Mouse (Mus musculus): ENCODE results near the gene Tgfb1. TPM values are rescaled to one million over a fixed set of nuclear protein-coding genes. Genes with fewer than 3 reads are reported as not detected.

The Tgfb1 gene
- polyA plus RNA-seq, 1 experiment from 2014 or later: 2.8 TPM

- Histone ChIP-seq H3K27me3 (ENCODE audit: control insufficient read depth, insufficient read depth, low read length) (no peaks in the 10 kb centered on the region), H3K27ac (ENCODE audit: low read length) (no peak overlapping the region), H3K4me3 (replicated peaks; ENCODE audit: low read length) (no peak overlapping the region), H3K4me1 (ENCODE audit: control insufficient read depth, insufficient read depth, low read length) (peaks cover 4% of the 10 kb centered on the region; the same call in 1 of the 2 replicates), H3K9ac (ENCODE audit: low read length) (no peak overlapping the region), H3K9me3 (replicated peaks; ENCODE audit: control insufficient read depth, low read length) (no peaks in the 10 kb centered on the region), H3K4me2 (ENCODE audit: low read depth, low read length) (no peak overlapping the region), H3K36me3 (ENCODE audit: control insufficient read depth, insufficient read depth, low read length) (no peaks in the 10 kb centered on the region)
- ATAC-seq (ENCODE audit: insufficient read depth, low FRiP score): no peak
- WGBS: 76% methylated on average over 12 of the region's 12 CpGs
These were observed 34.5 kb upstream of the Tgfb1 start for GRCm38 (mm10) chr7:25652244-25652759.

GRCm38 (mm10) chr7:25655601-25656428, 31.0 kb upstream of the Tgfb1 start:
- Histone ChIP-seq H3K4me3 (replicated peaks; ENCODE audit: low read length) (no peak overlapping the region), H3K4me1 (ENCODE audit: control insufficient read depth, insufficient read depth, low read length) (peaks cover 15% of the 10 kb centered on the region; the same call in 1 of the 2 replicates), H3K27ac (ENCODE audit: low read length) (no peak overlapping the region), H3K9ac (ENCODE audit: low read length) (no peak overlapping the region), H3K4me2 (ENCODE audit: low read depth, low read length) (no peak overlapping the region), H3K27me3 (ENCODE audit: control insufficient read depth, insufficient read depth, low read length) (no peaks in the 10 kb centered on the region), H3K9me3 (replicated peaks; ENCODE audit: control insufficient read depth, low read length) (no peaks in the 10 kb centered on the region), H3K36me3 (ENCODE audit: control insufficient read depth, insufficient read depth, low read length) (no peaks in the 10 kb centered on the region)
- no peak for ATAC-seq (ENCODE audit: insufficient read depth, low FRiP score)
- 63% methylated on average over 11 of the region's 11 CpGs for WGBS

- peak overlapping the region; percentile 78 for H3K9ac ChIP-seq (ENCODE audit: low read length)
- H3K4me3 ChIP-seq (replicated peaks; ENCODE audit: low read length): peak overlapping the region; percentile 74
- no peaks in the 10 kb centered on the region for H3K36me3 ChIP-seq (ENCODE audit: control insufficient read depth, insufficient read depth, low read length)
- no peaks in the 10 kb centered on the region for H3K27me3 ChIP-seq (ENCODE audit: control insufficient read depth, insufficient read depth, low read length)
- no peaks in the 10 kb centered on the region for H3K9me3 ChIP-seq (replicated peaks; ENCODE audit: control insufficient read depth, low read length)
- 29% methylated on average over 10 of the region's 10 CpGs for WGBS
- no peak for ATAC-seq (ENCODE audit: insufficient read depth, low FRiP score)
- H3K4me1 ChIP-seq (ENCODE audit: control insufficient read depth, insufficient read depth, low read length): peaks cover 15% of the 10 kb centered on the region; the same call in 1 of the 2 replicates
- H3K27ac ChIP-seq (ENCODE audit: low read length): no peak overlapping the region
- H3K4me2 ChIP-seq (ENCODE audit: low read depth, low read length): peak overlapping the region; percentile 79
These were observed 29.0 kb upstream of the Tgfb1 start for GRCm38 (mm10) chr7:25657785-25658184.

GRCm38 (mm10) chr7:25658657-25659472, 27.9 kb upstream of the Tgfb1 start, which contains the start of the genes Bckdha and Exosc5:
TSS of gene Bckdha (minus strand) at chr7:25658981.
TSS of gene Exosc5 (plus strand) at chr7:25659164.
- Histone ChIP-seq H3K4me3 (replicated peaks; ENCODE audit: low read length) (peak within 1 kb of the TSS; percentile 74), H3K27ac (ENCODE audit: low read length) (peak within 1 kb of the TSS; percentile 87), H3K4me2 (ENCODE audit: low read depth, low read length) (peak within 1 kb of the TSS; percentile 79), H3K9me3 (replicated peaks; ENCODE audit: control insufficient read depth, low read length) (no peaks in the 10 kb centered on the region), H3K4me1 (ENCODE audit: control insufficient read depth, insufficient read depth, low read length) (peaks cover 15% of the 10 kb centered on the region; the same call in 1 of the 2 replicates), H3K36me3 (ENCODE audit: control insufficient read depth, insufficient read depth, low read length) (no peaks in the 10 kb centered on the region), H3K9ac (ENCODE audit: low read length) (peak within 1 kb of the TSS; percentile 81), H3K27me3 (ENCODE audit: control insufficient read depth, insufficient read depth, low read length) (no peaks in the 10 kb centered on the region)
- under 1% methylated on average over 50 of the region's 50 CpGs for WGBS
- ATAC-seq (ENCODE audit: insufficient read depth, low FRiP score): peak; percentile 99

- 94% methylated on average over 8 of the region's 8 CpGs for WGBS
- Histone ChIP-seq H3K36me3 (ENCODE audit: control insufficient read depth, insufficient read depth, low read length) (no peaks in the 10 kb centered on the region; the same call in none of the 2 replicates), H3K4me1 (ENCODE audit: control insufficient read depth, insufficient read depth, low read length) (0 out of 2 replicates have a peak, but pooled peaks cover 8% of the 10 kb centered on the region), H3K27me3 (ENCODE audit: control insufficient read depth, insufficient read depth, low read length) (no peaks in the 10 kb centered on the region), H3K4me3 (replicated peaks; ENCODE audit: low read length) (no peak overlapping the region), H3K9me3 (replicated peaks; ENCODE audit: control insufficient read depth, low read length) (no peaks in the 10 kb centered on the region), H3K4me2 (ENCODE audit: low read depth, low read length) (no peak overlapping the region), H3K27ac (ENCODE audit: low read length) (no peak overlapping the region), H3K9ac (ENCODE audit: low read length) (no peak overlapping the region)
- no peak for ATAC-seq (ENCODE audit: insufficient read depth, low FRiP score)
These were observed 20.4 kb upstream of the Tgfb1 start for GRCm38 (mm10) chr7:25666381-25666780.

GRCm38 (mm10) chr7:25669158-25669557, 17.6 kb upstream of the Tgfb1 start:
- no peak overlapping the region for H3K9ac ChIP-seq (ENCODE audit: low read length)
- no peak overlapping the region for H3K4me2 ChIP-seq (ENCODE audit: low read depth, low read length)
- no peak overlapping the region for H3K4me3 ChIP-seq (replicated peaks; ENCODE audit: low read length)
- no peak for ATAC-seq (ENCODE audit: insufficient read depth, low FRiP score)
- H3K27me3 ChIP-seq (ENCODE audit: control insufficient read depth, insufficient read depth, low read length): peaks cover 8% of the 10 kb centered on the region
- H3K9me3 ChIP-seq (replicated peaks; ENCODE audit: control insufficient read depth, low read length): no peaks in the 10 kb centered on the region
- 0 out of 2 replicates have a peak, but pooled peaks cover 8% of the 10 kb centered on the region for H3K4me1 ChIP-seq (ENCODE audit: control insufficient read depth, insufficient read depth, low read length)
- WGBS: 79% methylated on average over 10 of the region's 10 CpGs
- no peak overlapping the region for H3K27ac ChIP-seq (ENCODE audit: low read length)
- no peaks in the 10 kb centered on the region; the same call in none of the 2 replicates for H3K36me3 ChIP-seq (ENCODE audit: control insufficient read depth, insufficient read depth, low read length)

GRCm38 (mm10) chr7:25669631-25670030, 17.2 kb upstream of the Tgfb1 start:
- H3K27me3 ChIP-seq (ENCODE audit: control insufficient read depth, insufficient read depth, low read length): peaks cover 13% of the 10 kb centered on the region
- no peaks in the 10 kb centered on the region; the same call in 1 of the 2 replicates for H3K36me3 ChIP-seq (ENCODE audit: control insufficient read depth, insufficient read depth, low read length)
- H3K4me1 ChIP-seq (ENCODE audit: control insufficient read depth, insufficient read depth, low read length): peaks cover 11% of the 10 kb centered on the region; the same call in 1 of the 2 replicates
- ATAC-seq (ENCODE audit: insufficient read depth, low FRiP score): no peak
- no peak overlapping the region for H3K27ac ChIP-seq (ENCODE audit: low read length)
- 78% methylated on average over 9 of the region's 9 CpGs for WGBS
- H3K9ac ChIP-seq (ENCODE audit: low read length): no peak overlapping the region
- no peak overlapping the region for H3K4me3 ChIP-seq (replicated peaks; ENCODE audit: low read length)
- H3K9me3 ChIP-seq (replicated peaks; ENCODE audit: control insufficient read depth, low read length): no peaks in the 10 kb centered on the region
- no peak overlapping the region for H3K4me2 ChIP-seq (ENCODE audit: low read depth, low read length)

GRCm38 (mm10) chr7:25670096-25670495, 16.7 kb upstream of the Tgfb1 start:
- Histone ChIP-seq H3K27me3 (ENCODE audit: control insufficient read depth, insufficient read depth, low read length) (peaks cover 17% of the 10 kb centered on the region), H3K4me2 (ENCODE audit: low read depth, low read length) (no peak overlapping the region), H3K4me1 (ENCODE audit: control insufficient read depth, insufficient read depth, low read length) (peaks cover 14% of the 10 kb centered on the region), H3K9ac (ENCODE audit: low read length) (no peak overlapping the region), H3K9me3 (replicated peaks; ENCODE audit: control insufficient read depth, low read length) (no peaks in the 10 kb centered on the region), H3K36me3 (ENCODE audit: control insufficient read depth, insufficient read depth, low read length) (no peaks in the 10 kb centered on the region; the same call in 1 of the 2 replicates), H3K27ac (ENCODE audit: low read length) (no peak overlapping the region), H3K4me3 (replicated peaks; ENCODE audit: low read length) (no peak overlapping the region)
- ATAC-seq (ENCODE audit: insufficient read depth, low FRiP score): no peak
- 88% methylated on average over 4 of the region's 4 CpGs for WGBS
